Mouse (Mus musculus) intestine, embryonic 14.5 days (tissue): ENCODE results near the gene Becn1. TPM values are rescaled to one million over a fixed set of nuclear protein-coding genes. Genes with fewer than 3 reads are reported as not detected.
A peak's percentile ranks its signal among the peaks of the same experiment; 100 is the strongest.

Source experiments
- ATAC-seq: fragments of 200-750 bp; cut with Nextera tagmentation; replicated peaks from 2 replicates; pipeline ENCODE4 v1.8.0; 2017; ENCODE audit warnings: low read depth, moderate number of reproducible peaks, moderate TSS enrichment, moderate library complexity; ENCODE audit not compliant: low FRiP score, low TSS enrichment
- DNase-seq: peaks from one replicate; pipeline ENCODE4 v3.0.0-alpha.2; 2018; ENCODE audit warnings: low spot score
- H3K27ac ChIP-seq: fragments of 300-500 bp; sonication (generic); 2 replicates; pipeline ENCODE4 v1.5.1; 2014; ENCODE audit warnings: low read depth, mild to moderate bottlenecking, control low read depth
- H3K27me3 ChIP-seq: fragments of 300-500 bp; sonication (generic); replicated peaks from 2 replicates; pipeline ENCODE4 v1.6.1; 2014; ENCODE audit warnings: low read length, control low read depth; ENCODE audit not compliant: control insufficient read depth, insufficient read depth
- H3K36me3 ChIP-seq: fragments of 300-500 bp; sonication (generic); 2 replicates; pipeline ENCODE4 v1.6.1; 2014; ENCODE audit warnings: low read length, control low read depth; ENCODE audit not compliant: control insufficient read depth, insufficient read depth
- H3K4me1 ChIP-seq: fragments of 300-500 bp; sonication (generic); replicated peaks from 2 replicates; pipeline ENCODE4 v1.6.1; 2014; ENCODE audit warnings: low read length, control low read depth, mixed read lengths; ENCODE audit not compliant: control insufficient read depth, insufficient read depth
- H3K4me2 ChIP-seq: fragments of 300-500 bp; sonication (generic); 2 replicates; pipeline ENCODE4 v1.6.1; 2014; ENCODE audit warnings: low read length
- H3K4me3 ChIP-seq: fragments of 300-500 bp; sonication (generic); 2 replicates; pipeline ENCODE4 v1.5.1; 2014; ENCODE audit warnings: low read depth, low read length, control low read depth, mixed read lengths
- H3K9ac ChIP-seq: fragments of 300-500 bp; sonication (generic); 2 replicates; pipeline ENCODE4 v1.6.1; 2014; ENCODE audit warnings: mild to moderate bottlenecking, low read length
- H3K9me3 ChIP-seq: fragments of 300-500 bp; sonication (generic); 2 replicates; pipeline ENCODE4 v1.6.1; 2016; ENCODE audit warnings: low read length, control low read depth; ENCODE audit not compliant: control insufficient read depth
- WGBS: fragments of 180-500 bp; shearing (Covaris S2); extraction: QIAGEN DNeasy Blood & Tissue Kit; methylation state at CpG from one replicate; pipeline ENCODE4 v1.1.7; 2014; 5-methylcytosine and 5-hydroxymethylcytosine counted together
- polyA plus RNA-seq: library from polyadenylated mRNA; unstranded; fragments of >200 nt; fragmentation: Nextera tagmentation; extraction: Ambion mirVana; gene quantifications from 2 replicates; pipeline ENCODE4 v1.2.1, GENCODE M21; 2014

Becn1 gene
- polyA plus RNA-seq, 1 experiment from 2014 or later, result 141 TPM

DNA sequence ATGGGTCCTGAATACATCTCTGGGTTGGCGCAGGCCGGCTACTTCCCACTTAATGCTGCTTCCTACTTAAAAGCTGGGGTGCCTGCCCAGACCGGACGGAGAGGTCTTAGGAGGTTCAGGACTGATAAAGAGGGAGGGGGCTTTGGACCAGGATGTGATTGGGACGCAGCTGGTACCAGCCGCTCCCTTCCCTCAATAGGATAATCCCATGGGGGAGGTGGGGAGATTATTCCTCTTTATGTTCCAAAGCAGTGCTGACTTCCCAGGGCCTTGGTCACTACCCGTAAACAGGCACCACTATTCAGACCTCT lies 55.4 kb downstream of the Becn1 start:
- DNase-seq, result no peak
- ATAC-seq, result no peak; the same call in 1 of the 2 replicates
- 14% methylated on average over 7 of the region's 7 CpGs for WGBS
- Histone ChIP-seq H3K27me3 (0 out of 2 replicates have a peak, but pooled peaks cover 4% of the 10 kb centered on the region), H3K36me3 (no peaks in the 10 kb centered on the region), H3K9ac (peak overlapping the region; percentile 62), H3K9me3 (no peaks in the 10 kb centered on the region), H3K4me2 (peak overlapping the region; percentile 62), H3K4me1 (peaks cover 20% of the 10 kb centered on the region), H3K27ac (peak overlapping the region; percentile 84), H3K4me3 (peak overlapping the region; percentile 52)

DNA sequence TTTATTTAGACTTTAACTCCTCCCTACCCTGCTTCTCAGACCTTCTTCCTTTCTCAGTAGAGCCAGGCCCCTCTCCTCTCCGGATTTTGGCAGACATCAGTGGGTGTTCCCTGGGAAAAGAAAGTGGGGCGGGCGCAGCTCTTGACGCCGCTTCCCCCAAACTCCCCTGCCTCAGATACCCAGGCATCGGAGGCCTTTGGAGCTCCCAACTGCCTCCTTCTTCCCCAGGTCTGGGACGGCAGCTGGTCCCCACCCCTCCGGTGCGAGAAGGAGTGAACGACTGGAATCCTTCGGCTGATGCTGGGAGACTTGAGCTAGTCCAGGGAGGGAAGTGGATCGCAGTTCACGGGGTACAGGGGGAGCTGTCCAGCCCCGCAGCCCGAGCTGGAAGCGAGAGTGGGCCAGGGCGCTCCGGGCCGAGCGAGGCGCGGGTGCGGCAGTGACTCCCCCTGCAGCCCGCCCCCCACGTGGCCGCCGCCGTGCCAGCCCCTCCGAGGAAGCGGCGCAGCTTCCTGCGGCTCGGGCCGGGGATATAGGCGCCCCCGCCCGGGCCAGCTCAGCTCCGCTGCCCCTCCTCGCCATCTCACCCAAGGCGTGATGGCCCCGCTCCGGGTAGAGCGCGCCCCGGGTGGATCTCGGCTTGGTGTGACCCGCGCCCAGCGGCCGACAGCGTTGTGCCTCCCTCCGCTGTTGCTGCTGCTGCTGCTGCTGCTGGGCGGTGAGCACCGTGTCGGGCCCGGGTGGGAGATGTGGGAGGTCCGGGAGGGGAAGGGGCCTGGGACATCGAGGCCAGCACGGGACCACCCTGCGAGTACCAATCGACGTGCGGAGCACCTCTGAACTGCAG lies 56.0 kb downstream of the Becn1 start, which contains the start of gene Ramp2:
Ramp2 (plus strand) TSS at position 174 of the 847 bp plus-strand sequence.
- H3K27me3 ChIP-seq, result 0 out of 2 replicates have a peak, but pooled peaks cover 4% of the 10 kb centered on the region

DNA sequence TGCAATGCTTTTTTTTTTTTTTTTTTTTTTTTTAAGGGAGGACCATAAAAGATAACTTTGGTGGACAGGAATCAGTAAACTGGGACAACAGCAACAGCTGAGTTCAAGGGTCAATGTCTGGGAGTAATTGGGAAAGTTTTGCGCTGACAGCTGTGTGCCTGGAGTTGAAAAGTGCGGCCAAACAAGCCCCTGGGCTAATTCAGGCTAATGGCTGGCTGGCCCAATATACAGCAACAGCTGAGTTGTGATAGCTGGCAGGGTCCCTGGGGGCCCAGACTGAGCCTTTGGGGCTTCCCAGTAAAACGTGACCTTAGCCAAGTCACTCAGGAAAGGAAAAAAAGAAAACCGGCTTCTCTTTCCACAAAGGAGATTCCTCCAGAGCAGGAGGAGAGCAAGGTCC lies 57.0 kb downstream of the Becn1 start:
- Histone ChIP-seq H3K27me3 (0 out of 2 replicates have a peak, but pooled peaks cover 4% of the 10 kb centered on the region), H3K9me3 (no peaks in the 10 kb centered on the region), H3K36me3 (no peaks in the 10 kb centered on the region), H3K9ac (no peak overlapping the region), H3K4me2 (peak overlapping the region; percentile 62; the same call in 1 of the 2 replicates), H3K4me1 (peaks cover 20% of the 10 kb centered on the region), H3K27ac (peak overlapping the region; percentile 84; the same call in 1 of the 2 replicates), H3K4me3 (no peak overlapping the region)
- DNase-seq (no peak), ATAC-seq (no peak)
- 31% methylated on average over 4 of the region's 4 CpGs for WGBS

More for the DNA sequence above, 56.0 kb downstream of the Becn1 start, which contains the start of gene Ramp2:
- Histone ChIP-seq H3K4me1 (peaks cover 20% of the 10 kb centered on the region), H3K9ac (peak within 1 kb of the TSS; percentile 62), H3K9me3 (no peaks in the 10 kb centered on the region), H3K4me2 (peak within 1 kb of the TSS; percentile 62), H3K36me3 (no peaks in the 10 kb centered on the region), H3K4me3 (peak within 1 kb of the TSS; percentile 52), H3K27ac (peak within 1 kb of the TSS; percentile 84)
- WGBS, result 1% methylated on average over 59 of the region's 63 CpGs
- peak; percentile 80 for DNase-seq
- peak; percentile 73 for ATAC-seq

DNA sequence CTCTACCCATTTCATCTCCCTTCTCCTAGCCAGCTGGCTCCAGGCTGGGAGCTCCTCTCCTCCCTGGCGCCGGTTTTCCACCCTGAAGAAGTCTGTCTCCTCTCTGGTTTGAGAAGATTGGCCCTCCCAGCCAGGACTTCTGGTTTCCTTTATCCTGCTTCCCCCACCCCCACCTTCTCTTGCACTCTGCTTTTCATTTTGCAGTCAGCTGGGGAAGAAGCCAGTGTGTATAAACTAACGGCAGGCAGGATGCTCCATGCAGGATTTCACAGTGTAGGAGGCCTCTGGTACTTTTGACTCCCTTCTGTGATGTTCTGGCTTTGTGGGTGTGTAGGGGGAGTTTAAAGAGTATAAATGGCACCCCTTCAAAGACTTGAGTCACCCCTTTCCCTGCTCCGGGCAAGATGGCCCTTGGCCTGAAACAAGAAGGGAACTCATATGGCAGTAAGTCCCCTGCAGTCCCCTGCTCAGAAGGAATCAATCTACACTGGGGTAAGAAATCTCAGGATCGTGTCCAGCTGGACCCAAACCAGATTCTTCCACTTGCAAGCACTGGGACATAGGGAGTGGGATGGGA lies 63.9 kb downstream of the Becn1 start:
- Histone ChIP-seq H3K4me3 (no peak overlapping the region), H3K9me3 (no peaks in the 10 kb centered on the region), H3K4me2 (peak overlapping the region; percentile 18; the same call in 1 of the 2 replicates), H3K27me3 (no peaks in the 10 kb centered on the region), H3K4me1 (peaks cover 4% of the 10 kb centered on the region; the same call in 1 of the 2 replicates), H3K9ac (no peak overlapping the region), H3K36me3 (no peaks in the 10 kb centered on the region), H3K27ac (peak overlapping the region; percentile 79)
- ATAC-seq (peak; percentile 68; the same call in 1 of the 2 replicates), DNase-seq (no peak)
- 28% methylated on average over 5 of the region's 5 CpGs for WGBS

DNA sequence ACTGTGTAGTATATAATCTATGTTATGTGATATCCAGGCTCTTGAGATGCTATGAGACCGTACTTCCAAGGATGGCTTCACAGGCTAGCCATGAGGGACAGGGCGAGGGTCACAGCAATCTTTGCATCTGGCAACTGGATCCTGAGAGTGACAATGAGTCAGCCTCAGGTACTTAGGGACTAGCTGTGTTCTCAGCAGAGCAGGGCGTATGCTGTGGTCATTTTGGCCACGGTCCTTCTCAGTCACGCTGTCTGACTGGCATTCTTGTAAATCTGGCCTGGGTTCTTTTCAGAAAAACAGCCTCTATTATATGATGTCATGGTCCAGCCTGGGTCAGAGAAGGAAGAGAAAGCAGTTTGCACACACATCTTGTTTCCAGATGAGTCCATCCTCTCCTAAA lies 65.3 kb downstream of the Becn1 start:
- 94% methylated on average over 5 of the region's 5 CpGs for WGBS
- Histone ChIP-seq H3K9me3 (no peaks in the 10 kb centered on the region), H3K9ac (no peak overlapping the region), H3K27ac (no peak overlapping the region), H3K4me3 (no peak overlapping the region), H3K36me3 (no peaks in the 10 kb centered on the region), H3K4me2 (no peak overlapping the region), H3K4me1 (peaks cover 12% of the 10 kb centered on the region), H3K27me3 (no peaks in the 10 kb centered on the region)
- no peak for DNase-seq
- ATAC-seq, result no peak

Other genes starting within 250 kb of the Becn1 start
- gene Naglu, start 232.3 kb downstream of the Becn1 start, polyA plus RNA-seq, result 11.5 and 12.7 TPM in 2 replicates
- not detected in 2 replicates for gene Hsd17b1, start 223.9 kb downstream of the Becn1 start, polyA plus RNA-seq
- 39.7 and 45.5 TPM in 2 replicates for gene Coasy, start 219.7 kb downstream of the Becn1 start, polyA plus RNA-seq
- 43.6 and 48.0 TPM in 2 replicates for gene Mlx, start 215.0 kb downstream of the Becn1 start, polyA plus RNA-seq
- 29.1 and 38.1 TPM in 2 replicates for gene Psmc3ip, start 206.8 kb downstream of the Becn1 start, polyA plus RNA-seq
- gene Retreg3, start 182.4 kb downstream of the Becn1 start, polyA plus RNA-seq, result 7.2 and 8.0 TPM in 2 replicates
- 71.2 and 73.8 TPM in 2 replicates for gene Tubg1, start 182.3 kb downstream of the Becn1 start, polyA plus RNA-seq
- 5.8 and 7.4 TPM in 2 replicates for gene Tubg2, start 146.4 kb downstream of the Becn1 start, polyA plus RNA-seq
- gene Cntnap1, start 131.8 kb downstream of the Becn1 start, polyA plus RNA-seq, result 1.2 and 1.4 TPM in 2 replicates
- gene Plekhh3, start 130.9 kb downstream of the Becn1 start, polyA plus RNA-seq, result 12.8 and 13.8 TPM in 2 replicates
- gene Ccr10, start 126.8 kb downstream of the Becn1 start, polyA plus RNA-seq, result 0.23 TPM in 1 of 2 replicates, not detected in the other
- 20.2 and 21.8 TPM in 2 replicates for gene Ezh1, start 75.8 kb downstream of the Becn1 start, polyA plus RNA-seq
- 113 and 122 TPM in 2 replicates for gene Ramp2, start 56.3 kb downstream of the Becn1 start, polyA plus RNA-seq
- gene Vps25, start 48.6 kb downstream of the Becn1 start, polyA plus RNA-seq, result 143 and 150 TPM in 2 replicates
- 12.6 and 14.4 TPM in 2 replicates for gene Wnk4, start 41.7 kb downstream of the Becn1 start, polyA plus RNA-seq
- gene Cntd1, start 23.3 kb downstream of the Becn1 start, polyA plus RNA-seq, result 1.1 TPM in 2 replicates
- 260 and 265 TPM in 2 replicates for gene Coa3, start 23.2 kb downstream of the Becn1 start, polyA plus RNA-seq
- 112 and 118 TPM in 2 replicates for gene Psme3, start 13.9 kb upstream of the Becn1 start, polyA plus RNA-seq
- gene Aoc2, start 22.8 kb upstream of the Becn1 start, polyA plus RNA-seq, result 1.4 and 1.8 TPM in 2 replicates
- gene Aoc3, start 28.3 kb upstream of the Becn1 start, polyA plus RNA-seq, result 1.9 and 2.3 TPM in 2 replicates
- not detected in 2 replicates for gene G6pc, start 65.3 kb upstream of the Becn1 start, polyA plus RNA-seq
- gene Aarsd1, start 115.3 kb upstream of the Becn1 start, polyA plus RNA-seq, result 78.9 and 80.2 TPM in 2 replicates
- 8.6 and 9.6 TPM in 2 replicates for gene Gm27029, start 122.5 kb upstream of the Becn1 start, polyA plus RNA-seq
- 13.5 and 14.5 TPM in 2 replicates for gene Rundc1, start 122.8 kb upstream of the Becn1 start, polyA plus RNA-seq
- gene Ptges3l, start 123.0 kb upstream of the Becn1 start, polyA plus RNA-seq, result 16.3 and 17.9 TPM in 2 replicates
- gene Rpl27, start 140.0 kb upstream of the Becn1 start, polyA plus RNA-seq, result 412 and 439 TPM in 2 replicates
- 16.9 and 18.3 TPM in 2 replicates for gene Ifi35, start 146.1 kb upstream of the Becn1 start, polyA plus RNA-seq
- 15.9 and 16.7 TPM in 2 replicates for gene Rnd2, start 162.7 kb upstream of the Becn1 start, polyA plus RNA-seq
- 50.7 and 60.0 TPM in 2 replicates for gene Vat1, start 163.9 kb upstream of the Becn1 start, polyA plus RNA-seq
- gene Brca1, start 249.7 kb upstream of the Becn1 start, polyA plus RNA-seq, result 13.3 and 17.1 TPM in 2 replicates
- gene Nbr1, start 249.9 kb upstream of the Becn1 start, polyA plus RNA-seq, result 50.9 and 60.9 TPM in 2 replicates